In the genomic region with DNA sequence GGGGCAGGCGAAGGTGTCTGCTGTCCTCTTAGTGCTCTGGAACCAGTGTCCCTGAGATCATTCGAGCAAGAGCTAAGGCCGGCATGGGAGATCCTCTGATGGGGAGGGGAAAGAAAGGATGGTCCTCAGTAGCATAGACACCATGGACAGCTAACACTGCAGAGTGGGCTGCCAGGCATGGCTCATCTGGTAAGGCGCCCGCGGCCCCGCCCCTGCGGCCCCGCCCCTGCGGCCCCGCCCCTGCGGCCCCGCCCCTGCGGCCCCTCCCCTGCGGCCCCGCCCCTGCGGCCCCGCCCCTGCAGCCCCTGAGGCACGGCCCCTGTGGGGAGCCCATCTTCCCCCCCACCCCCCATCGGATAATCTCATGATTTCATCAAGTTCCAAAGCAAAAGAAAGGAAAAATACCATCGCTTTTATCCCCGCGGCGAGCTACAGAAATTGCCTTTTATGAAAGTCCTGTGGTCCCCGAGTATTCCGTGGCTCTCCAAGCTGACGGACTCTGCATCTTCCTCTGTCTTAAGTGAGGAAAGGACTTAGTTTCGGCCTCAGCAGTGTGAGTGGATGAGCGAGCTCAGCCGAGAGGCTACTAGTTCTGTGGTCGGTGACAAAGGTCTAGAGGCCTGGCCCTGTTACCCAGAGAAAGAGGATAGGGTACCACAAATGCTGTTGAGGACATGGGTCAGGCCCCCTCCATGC, we compare ENCODE assay signal across 10 mouse cellular contexts. TPM values are rescaled to one million over a fixed set of nuclear protein-coding genes. Genes with fewer than 3 reads are reported as not detected.
DNase-seq lines count a peak whose midpoint lies in the region; ATAC-seq lines count a peak whose summit lies in the region.
"Had no signal": no experiment of that assay in that cellular context is flagged by ENCODE, and none has a peak within 500 bp of the region (broad histone marks: within the 10 kb centered on the region; RNA-seq: fewer than 3 reads in every experiment).

No protein-coding gene starts in this region.

- ATAC-seq in heart, embryonic 14.5 days (ENCODE audit: insufficient number of reproducible peaks, insufficient read depth, low FRiP score, low read depth): no peak
- no peak for ATAC-seq in hindbrain, embryonic 14.5 days (ENCODE audit: low FRiP score)
- ATAC-seq in midbrain, embryonic 14.5 days (ENCODE audit: low FRiP score, low TSS enrichment): no peak

- H3K9me3 ChIP-seq in heart, embryonic 14.5 days (ENCODE audit: control insufficient read depth, low read length): no peaks in the 10 kb centered on the region
- H3K9me3 ChIP-seq in hindbrain, embryonic 14.5 days (ENCODE audit: control insufficient read depth, low read length): no peaks in the 10 kb centered on the region
- no peaks in the 10 kb centered on the region for H3K9me3 ChIP-seq in midbrain, embryonic 14.5 days (ENCODE audit: control insufficient read depth, low read length)

- 7% methylated on average over 25 of the region's 31 CpGs for WGBS in heart, embryonic 14.5 days
- 5% methylated on average over 30 of the region's 31 CpGs for WGBS in hindbrain, embryonic 14.5 days
- WGBS in midbrain, embryonic 14.5 days: 4% methylated on average over 31 of the region's 31 CpGs

- no peak overlapping the region for H3K9ac ChIP-seq in heart, embryonic 14.5 days (ENCODE audit: low read length)
- no peak overlapping the region for H3K9ac ChIP-seq in hindbrain, embryonic 14.5 days
- H3K9ac ChIP-seq in midbrain, embryonic 14.5 days (replicated peaks; ENCODE audit: low read length): 0 out of 2 replicates have a peak overlapping the region, but pooled peaks have one; percentile 6

- no peak for DNase-seq in heart, adult 18-20 months
- peak; percentile 53 for DNase-seq in embryo, embryonic 9.5 days (ENCODE audit: extremely low spot score)
- DNase-seq in hindbrain, embryonic 14.5 days (ENCODE audit: low spot score): no peak
- DNase-seq in midbrain, embryonic 14.5 days: peak; percentile 53
- DNase-seq in layer of hippocampus, adult 18-20 months (ENCODE audit: low spot score in 2 of 2): no peak
- no peak for DNase-seq in spleen, postnatal 14 days (ENCODE audit: low spot score in 2 of 2)
- no peak for DNase-seq in gastrocnemius, adult 18-20 months (ENCODE audit: low spot score)

- H3K4me2 ChIP-seq in heart, embryonic 14.5 days (ENCODE audit: low read length): peak overlapping the region; percentile 61
- peak overlapping the region; percentile 39 for H3K4me2 ChIP-seq in hindbrain, embryonic 14.5 days (replicated peaks)
- H3K4me2 ChIP-seq in midbrain, embryonic 14.5 days (ENCODE audit: low read length): peak overlapping the region; percentile 45

- peak overlapping the region in 1 of 2 experiments; percentile 18; a peak in 2 of 4 replicates for H3K4me3 ChIP-seq in heart, embryonic 14.5 days (ENCODE audit: control insufficient read depth in 1 of 2, insufficient read depth in 1 of 2, low read depth in 1 of 2, low read length in 2 of 2)
- no peak overlapping the region for H3K4me3 ChIP-seq in hindbrain, embryonic 14.5 days (replicated peaks; ENCODE audit: low read length)
- H3K4me3 ChIP-seq in midbrain, embryonic 14.5 days (replicated peaks; ENCODE audit: low read depth, low read length): no peak overlapping the region

- no peaks in the 10 kb centered on the region for H3K27me3 ChIP-seq in heart, embryonic 14.5 days (ENCODE audit: control insufficient read depth, insufficient read depth, low read length)
- no peaks in the 10 kb centered on the region for H3K27me3 ChIP-seq in hindbrain, embryonic 14.5 days (ENCODE audit: control insufficient read depth, insufficient read depth, low read length)
- no peaks in the 10 kb centered on the region for H3K27me3 ChIP-seq in midbrain, embryonic 14.5 days (ENCODE audit: control insufficient read depth, insufficient read depth, low read length)

- peaks cover 2 to 5% of the 10 kb centered on the region in 2 experiments; a peak in 2 of 4 replicates for H3K4me1 ChIP-seq in heart, embryonic 14.5 days (ENCODE audit: control insufficient read depth in 2 of 2, insufficient read depth in 2 of 2, low read length in 2 of 2)
- H3K4me1 ChIP-seq in hindbrain, embryonic 14.5 days (replicated peaks; ENCODE audit: control insufficient read depth, insufficient read depth, low read length): peaks cover 32% of the 10 kb centered on the region
- H3K4me1 ChIP-seq in midbrain, embryonic 14.5 days (ENCODE audit: control insufficient read depth, insufficient read depth, low read length): peaks cover 41% of the 10 kb centered on the region

- H3K36me3 ChIP-seq in heart, embryonic 14.5 days (ENCODE audit: control insufficient read depth, insufficient read depth, low read length): no peaks in the 10 kb centered on the region
- H3K36me3 ChIP-seq in hindbrain, embryonic 14.5 days (replicated peaks; ENCODE audit: control insufficient read depth, insufficient read depth): no peaks in the 10 kb centered on the region
- H3K36me3 ChIP-seq in midbrain, embryonic 14.5 days (ENCODE audit: control insufficient read depth, insufficient read depth, low read length): no peaks in the 10 kb centered on the region

- no peak overlapping the region for H3K27ac ChIP-seq in heart, embryonic 14.5 days (replicated peaks in 1 of 2; ENCODE audit: control insufficient read depth in 1 of 2, insufficient read depth in 1 of 2, low read depth in 2 of 2, low read length in 2 of 2)
- no peak overlapping the region for H3K27ac ChIP-seq in hindbrain, embryonic 14.5 days
- 0 out of 2 replicates have a peak overlapping the region, but pooled peaks have one; percentile 15 for H3K27ac ChIP-seq in midbrain, embryonic 14.5 days (replicated peaks; ENCODE audit: low read depth, low read length)

RNA-seq across cellular contexts. Expression of gene Gm26897, which starts 31.9 kb away (rescaled TPM):
- not detected in 2 replicates for polyA plus RNA-seq in heart, embryonic 14.5 days (2014; fragmentation: Nextera tagmentation; extraction: Ambion mirVana)
- not detected for total RNA-seq in heart, adult 18-20 months (2021)
- polyA plus RNA-seq in hindbrain, embryonic 14.5 days (2014; fragmentation: Nextera tagmentation; extraction: Ambion mirVana): not detected in 2 replicates
- polyA plus RNA-seq in midbrain, embryonic 14.5 days (2014; fragmentation: Nextera tagmentation; extraction: Ambion mirVana): not detected in 2 replicates
- total RNA-seq in layer of hippocampus, adult 18-20 months (2021): not detected
- total RNA-seq in gastrocnemius, adult 18-20 months (2021): not detected
- total RNA-seq: adrenal gland, adult 18-20 months had no signal
- polyA plus RNA-seq: liver, embryonic 16.5 days had no signal

Comparison
In these comparisons a context has a peak if more than half of its experiments do, and no peak if none do; other contexts are left out.
1. DNase-seq: peak in embryo, embryonic 9.5 days (single experiment) and midbrain, embryonic 14.5 days (single experiment); none in heart, adult 18-20 months (0 of 2), hindbrain, embryonic 14.5 days (single experiment), layer of hippocampus, adult 18-20 months (0 of 2), spleen, postnatal 14 days (0 of 2) and gastrocnemius, adult 18-20 months (single experiment).
2. Peak in every context shown above with its lines, with median percentiles within 50 percentile points of each other: H3K4me2 ChIP-seq.